Mouse (Mus musculus) hindbrain, embryonic 11.5 days (tissue): ENCODE measurements around the gene Hexim1. TPM values are rescaled to one million over a fixed set of nuclear protein-coding genes. Genes with fewer than 3 reads are reported as not detected.

ENCODE experiments used
- ATAC-seq: fragments of 200-750 bp; cut with Nextera tagmentation; 2 replicates; pipeline ENCODE4 v1.8.0; 2017; ENCODE audit warnings: mild to moderate bottlenecking, moderate TSS enrichment, moderate library complexity; ENCODE audit not compliant: low FRiP score
- DNase-seq: peaks from one replicate; pipeline ENCODE4 v3.0.0-alpha.2; 2015; ENCODE audit warnings: low spot score
- H3K27ac ChIP-seq: fragments of 300-500 bp; sonication (generic); 2 replicates; pipeline ENCODE4 v1.5.1; 2014; ENCODE audit warnings: mild to moderate bottlenecking, low read depth, low read length
- H3K27me3 ChIP-seq: fragments of 300-500 bp; sonication (generic); 2 replicates; pipeline ENCODE4 v1.6.1; 2014; ENCODE audit warnings: mild to moderate bottlenecking, low read length, moderate library complexity, mixed read lengths; ENCODE audit not compliant: control insufficient read depth, insufficient read depth
- H3K36me3 ChIP-seq: fragments of 300-500 bp; sonication (generic); 2 replicates; pipeline ENCODE4 v1.6.1; 2014; ENCODE audit warnings: mild to moderate bottlenecking, low read length, moderate library complexity, mixed read lengths; ENCODE audit not compliant: control insufficient read depth, insufficient read depth
- H3K4me1 ChIP-seq: fragments of 300-500 bp; sonication (generic); replicated peaks from 2 replicates; pipeline ENCODE4 v1.6.1; 2014; ENCODE audit warnings: low read length, mixed read lengths; ENCODE audit not compliant: control insufficient read depth, insufficient read depth
- H3K4me2 ChIP-seq: fragments of 300-500 bp; sonication (generic); replicated peaks from 2 replicates; pipeline ENCODE4 v1.6.1; 2014; ENCODE audit warnings: mild to moderate bottlenecking, low read depth, low read length
- H3K4me3 ChIP-seq: fragments of 300-500 bp; sonication (generic); 2 replicates; pipeline ENCODE4 v1.5.1; 2014; ENCODE audit warnings: low read depth, low read length
- H3K9ac ChIP-seq: fragments of 300-500 bp; sonication (generic); 2 replicates; pipeline ENCODE4 v1.6.1; 2014; ENCODE audit warnings: low read depth, low read length
- H3K9me3 ChIP-seq: fragments of 300-500 bp; sonication (generic); 2 replicates; pipeline ENCODE4 v1.6.1; 2016; ENCODE audit warnings: low read length; ENCODE audit not compliant: control insufficient read depth
- WGBS: fragments of 180-500 bp; shearing (Covaris S2); extraction: QIAGEN DNeasy Blood & Tissue Kit; methylation state at CpG from one replicate; pipeline ENCODE4 v1.1.7; 2014; 5-methylcytosine and 5-hydroxymethylcytosine counted together
- polyA plus RNA-seq: library from polyadenylated mRNA; unstranded; fragments of >200 nt; fragmentation: Nextera tagmentation; extraction: Ambion mirVana; gene quantifications from 2 replicates; pipeline ENCODE4 v1.2.1, GENCODE M21; 2014

Gene Hexim1
- polyA plus RNA-seq, 1 experiment from 2014 or later, result 5.4 TPM

- DNase-seq, result no peak
- Histone ChIP-seq H3K4me3 (no peak overlapping the region), H3K4me2 (no peak overlapping the region), H3K27me3 (no peaks in the 10 kb centered on the region), H3K36me3 (0 out of 2 replicates have a peak, but pooled peaks cover 2% of the 10 kb centered on the region), H3K4me1 (no peaks in the 10 kb centered on the region; the same call in 1 of the 2 replicates), H3K27ac (no peak overlapping the region), H3K9ac (no peak overlapping the region), H3K9me3 (no peaks in the 10 kb centered on the region)
- no peak for ATAC-seq
- WGBS, result 85% methylated on average over 8 of the region's 8 CpGs
Observed at GRCm38 (mm10) chr11:103136039-103136577, 20.1 kb downstream of the Hexim1 start.

- Histone ChIP-seq H3K36me3 (0 out of 2 replicates have a peak, but pooled peaks cover 2% of the 10 kb centered on the region), H3K27ac (no peak overlapping the region), H3K9me3 (no peaks in the 10 kb centered on the region), H3K4me1 (no peaks in the 10 kb centered on the region; the same call in 1 of the 2 replicates), H3K9ac (no peak overlapping the region), H3K4me3 (no peak overlapping the region), H3K27me3 (no peaks in the 10 kb centered on the region), H3K4me2 (no peak overlapping the region)
- ATAC-seq (no peak), DNase-seq (no peak)
- 82% methylated on average over 14 of the region's 14 CpGs for WGBS
Observed at GRCm38 (mm10) chr11:103139951-103140762, 24.1 kb downstream of the Hexim1 start.

- no peaks in the 10 kb centered on the region for H3K9me3 ChIP-seq
- H3K27ac ChIP-seq, result no peak overlapping the region
- H3K27me3 ChIP-seq, result no peaks in the 10 kb centered on the region
- DNase-seq (no peak), ATAC-seq (no peak)
- H3K4me2 ChIP-seq, result no peak overlapping the region
- H3K4me3 ChIP-seq, result no peak overlapping the region
- no peaks in the 10 kb centered on the region; the same call in 1 of the 2 replicates for H3K4me1 ChIP-seq
- WGBS, result 56% methylated on average over 6 of the region's 6 CpGs
- H3K9ac ChIP-seq, result no peak overlapping the region
- 0 out of 2 replicates have a peak, but pooled peaks cover 2% of the 10 kb centered on the region for H3K36me3 ChIP-seq
Observed at GRCm38 (mm10) chr11:103140763-103141100, 24.7 kb downstream of the Hexim1 start.

- Histone ChIP-seq H3K4me2 (no peak overlapping the region), H3K9me3 (no peaks in the 10 kb centered on the region), H3K27me3 (no peaks in the 10 kb centered on the region), H3K27ac (no peak overlapping the region), H3K4me1 (no peaks in the 10 kb centered on the region; the same call in 1 of the 2 replicates), H3K9ac (no peak overlapping the region), H3K4me3 (no peak overlapping the region), H3K36me3 (0 out of 2 replicates have a peak, but pooled peaks cover 2% of the 10 kb centered on the region)
- no peak for DNase-seq
- no peak for ATAC-seq
- 31% methylated on average over 11 of the region's 11 CpGs for WGBS
Observed at GRCm38 (mm10) chr11:103141101-103141943, 25.3 kb downstream of the Hexim1 start.

GRCm38 (mm10) chr11:103141944-103142255, 25.9 kb downstream of the Hexim1 start:
- Histone ChIP-seq H3K9ac (no peak overlapping the region), H3K36me3 (0 out of 2 replicates have a peak, but pooled peaks cover 2% of the 10 kb centered on the region), H3K4me1 (no peaks in the 10 kb centered on the region; the same call in 1 of the 2 replicates), H3K9me3 (no peaks in the 10 kb centered on the region), H3K27me3 (no peaks in the 10 kb centered on the region), H3K27ac (no peak overlapping the region), H3K4me3 (no peak overlapping the region), H3K4me2 (no peak overlapping the region)
- WGBS, result 29% methylated on average over 1 of the region's 1 CpGs
- DNase-seq, result no peak
- no peak for ATAC-seq

- 36% methylated on average over 7 of the region's 8 CpGs for WGBS
- no peak overlapping the region for H3K4me3 ChIP-seq
- ATAC-seq, result no peak
- DNase-seq, result peak; percentile 35
- no peak overlapping the region for H3K4me2 ChIP-seq
- no peaks in the 10 kb centered on the region for H3K27me3 ChIP-seq
- H3K4me1 ChIP-seq, result no peaks in the 10 kb centered on the region; the same call in 1 of the 2 replicates
- H3K36me3 ChIP-seq, result 0 out of 2 replicates have a peak, but pooled peaks cover 2% of the 10 kb centered on the region
- peak overlapping the region; percentile 2; the same call in 1 of the 2 replicates for H3K9ac ChIP-seq
- no peak overlapping the region for H3K27ac ChIP-seq
- H3K9me3 ChIP-seq, result no peaks in the 10 kb centered on the region
Observed at GRCm38 (mm10) chr11:103142441-103143182, 26.6 kb downstream of the Hexim1 start.

- Histone ChIP-seq H3K4me3 (no peak overlapping the region), H3K4me1 (no peaks in the 10 kb centered on the region; the same call in 1 of the 2 replicates), H3K36me3 (no peaks in the 10 kb centered on the region), H3K27me3 (no peaks in the 10 kb centered on the region), H3K9ac (no peak overlapping the region), H3K4me2 (no peak overlapping the region), H3K9me3 (no peaks in the 10 kb centered on the region), H3K27ac (no peak overlapping the region)
- no peak for ATAC-seq
- WGBS, result 34% methylated on average over 12 of the region's 12 CpGs
- no peak for DNase-seq
Observed at GRCm38 (mm10) chr11:103144309-103145285, 28.6 kb downstream of the Hexim1 start.
